Mouse (Mus musculus) right cerebral cortex, postnatal 25 days (tissue): ENCODE results near the gene Trim38.

ENCODE experiments used
- DNase-seq: peaks from one replicate; pipeline ENCODE4 v3.0.0; 2022

Trim38 gene

DNA sequence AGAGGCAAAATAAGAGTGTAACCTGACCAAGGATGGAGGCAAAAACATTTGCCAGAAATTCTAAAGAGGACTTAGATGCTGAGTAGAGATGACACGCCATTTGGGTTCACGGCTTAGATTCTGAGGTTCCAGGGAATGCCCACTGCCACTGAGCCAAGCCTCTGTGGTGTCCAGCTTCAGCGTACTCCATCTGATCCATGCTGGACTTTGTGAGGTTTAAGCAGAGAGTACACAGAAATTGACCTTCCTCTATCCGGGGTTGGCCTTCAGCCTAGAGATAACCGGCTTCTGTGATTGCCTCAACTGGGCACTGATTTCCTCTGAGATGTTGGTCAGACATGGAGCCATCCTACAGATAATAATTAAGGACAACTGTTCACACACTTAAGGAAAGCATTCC lies 66.9 kb downstream of the Trim38 start:
- DNase-seq = no peak

DNA sequence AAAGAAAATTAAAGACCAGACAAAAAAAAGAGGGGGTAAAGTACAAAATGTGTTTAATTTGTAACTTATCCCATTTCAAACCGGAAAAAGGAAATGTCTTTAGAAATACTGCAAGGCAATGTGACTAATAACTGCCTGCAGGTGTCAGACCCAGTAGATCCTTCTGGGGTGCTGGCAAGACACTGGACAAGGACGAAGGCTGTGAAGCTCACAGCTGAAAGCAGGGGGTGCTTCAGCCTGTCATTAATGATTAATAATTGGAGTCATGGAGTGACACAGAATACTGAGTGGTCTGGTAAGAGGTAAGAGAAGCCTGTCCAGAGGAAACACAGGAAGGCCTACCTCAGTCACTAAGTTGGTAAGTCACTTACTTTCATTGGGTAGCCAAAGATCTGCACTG lies 69.6 kb downstream of the Trim38 start, which contains the start of gene Slc17a3:
Gene Slc17a3 (plus strand): TSS at position 127 of the 400 bp plus-strand sequence.
- DNase-seq = no peak
